Mouse (Mus musculus) liver, adult 2 months (tissue): ENCODE measurements around the gene Xpr1.

Source experiments
- CTCF ChIP-seq: fragments of 200-500 bp; IDR thresholded peaks from 2 replicates; pipeline ENCODE4 v1.5.1; 2011; ENCODE audit warnings: low read depth, low read length, control low read depth
- POLR2A ChIP-seq: fragments of 200-500 bp; IDR thresholded peaks from 2 replicates; pipeline ENCODE4 v1.6.1; 2011; ENCODE audit warnings: low read length, control low read depth; ENCODE audit not compliant: insufficient read depth; ENCODE audit errors: extremely low read depth

DNA sequence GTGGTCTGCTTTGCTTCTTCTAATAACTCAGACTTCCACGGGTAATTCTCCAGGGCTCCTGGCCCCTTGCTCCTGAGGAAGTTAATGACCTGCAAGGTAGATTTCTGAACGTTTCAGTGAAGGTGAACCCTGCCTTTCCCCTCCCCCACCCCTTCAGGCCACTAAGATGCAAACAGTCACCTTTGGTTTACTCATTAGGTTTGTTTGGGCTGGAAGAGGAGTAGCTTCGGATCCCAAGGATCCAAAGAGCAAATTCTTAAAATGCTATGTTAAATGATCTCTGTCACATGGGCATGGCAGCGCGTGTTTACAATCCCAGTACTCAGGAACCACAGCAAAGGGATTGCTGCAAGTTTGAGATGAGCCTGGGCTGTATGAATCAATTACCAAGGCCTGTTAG is 169.8 kb downstream of the Xpr1 start:
- no peak for TF ChIP-seq POLR2A
- TF ChIP-seq CTCF, result no peak
